Mouse (Mus musculus): Measurements from ENCODE around the gene Nlrp4f. TPM values are rescaled to one million over a fixed set of nuclear protein-coding genes. Genes with fewer than 3 reads are reported as not detected.

Nlrp4f gene
- total and polyA plus RNA-seq, 3 experiments = 0.04 TPM; not detected in 2

GRCm38 (mm10) chr13:65240509-65241098 lies 34.8 kb upstream of the Nlrp4f start (continued):
- TF ChIP-seq ETS1 (IDR thresholded peaks at IDR 0.05; ENCODE audit: low read depth, low read length) = no peak
- TF ChIP-seq CHD1 (IDR thresholded peaks at IDR 0.05; ENCODE audit: low read depth, low read length) = no peak
- TF ChIP-seq POLR2AphosphoS2 (IDR thresholded peaks at IDR 0.05; ENCODE audit: low read length) = peak; percentile 87
- no peak for TF ChIP-seq ZC3H11A (IDR thresholded peaks at IDR 0.05; ENCODE audit: low read depth, low read length)
- TF ChIP-seq NELFE (IDR thresholded peaks at IDR 0.05; ENCODE audit: low read depth, low read length) = peak; percentile 81
- TF ChIP-seq SMC3 (IDR thresholded peaks at IDR 0.05; ENCODE audit: low read depth, low read length) = no peak
- TF ChIP-seq UBTF (IDR thresholded peaks at IDR 0.05; ENCODE audit: borderline replicate concordance, insufficient read depth, low read depth, low read length) = no peak
- TF ChIP-seq JUND (IDR thresholded peaks at IDR 0.05; ENCODE audit: low read depth, low read length) = no peak
- TF ChIP-seq MEF2A (IDR thresholded peaks at IDR 0.05; ENCODE audit: extremely low read depth, insufficient replicate concordance, low read depth, low read length, poor library complexity, severe bottlenecking) = 0 out of 2 replicates have a peak, but pooled peaks have one; percentile 13
- no peak for TF ChIP-seq TAL1 (IDR thresholded peaks at IDR 0.05; ENCODE audit: low read length)

- Histone ChIP-seq H3K4me3 (ENCODE audit: control insufficient read depth in 1 of 2, insufficient read depth in 1 of 2, low read depth in 2 of 2, low read length in 2 of 2) (no peak overlapping the region), H3K9ac (ENCODE audit: control insufficient read depth, low read depth, low read length, poor library complexity, severe bottlenecking) (no peak overlapping the region), H3K27me3 (ENCODE audit: control insufficient read depth in 1 of 2, insufficient read depth in 2 of 2, low read length in 2 of 2) (no peaks in the 10 kb centered on the region), H3K9me3 (replicated peaks; ENCODE audit: insufficient read depth, low read length) (no peaks in the 10 kb centered on the region), H3K27ac (ENCODE audit: control insufficient read depth, low read depth, low read length) (no peak overlapping the region), H3K36me3 (ENCODE audit: control insufficient read depth in 1 of 2, insufficient read depth in 2 of 2, low read length in 2 of 2) (no peaks in the 10 kb centered on the region), H3K79me2 (ENCODE audit: control insufficient read depth, insufficient read depth, low read length, poor library complexity) (peaks cover 8% of the 10 kb centered on the region), H3K4me1 (ENCODE audit: control insufficient read depth in 1 of 2, insufficient read depth in 2 of 2, low read length in 2 of 2) (peaks cover 0 to 4% of the 10 kb centered on the region in 2 experiments; a peak in 2 of 4 replicates)
- TF ChIP-seq CHD1 (IDR thresholded peaks at IDR 0.05; ENCODE audit: low read depth, low read length) = no peak
- no peak for TF ChIP-seq USF1 (IDR thresholded peaks at IDR 0.05; ENCODE audit: low read depth, low read length)
- no peak for TF ChIP-seq ZMIZ1 (IDR thresholded peaks at IDR 0.05; ENCODE audit: low read depth, low read length)
- no peak for TF ChIP-seq HCFC1 (IDR thresholded peaks at IDR 0.05; ENCODE audit: low read depth, low read length)
- no peak for TF ChIP-seq E2F4 (IDR thresholded peaks at IDR 0.05; ENCODE audit: borderline replicate concordance, low read depth, low read length)
- no peak for TF ChIP-seq ELF1 (IDR thresholded peaks at IDR 0.05; ENCODE audit: low read depth, low read length)
- TF ChIP-seq BHLHE40 (IDR thresholded peaks at IDR 0.05; ENCODE audit: borderline replicate concordance, low read depth, low read length) = no peak
- TF ChIP-seq MEF2A (IDR thresholded peaks at IDR 0.05; ENCODE audit: extremely low read depth, insufficient replicate concordance, low read depth, low read length, poor library complexity, severe bottlenecking) = no peak
- no peak for TF ChIP-seq ZNF384 (IDR thresholded peaks at IDR 0.05; ENCODE audit: low read depth, low read length)
- no peak for TF ChIP-seq USF2 (IDR thresholded peaks at IDR 0.05; ENCODE audit: borderline replicate concordance in 1 of 2, insufficient read depth in 1 of 2, low read depth in 1 of 2, low read length in 2 of 2)
- no peak for TF ChIP-seq MAX (IDR thresholded peaks at IDR 0.05; ENCODE audit: low read length)
- no peak for TF ChIP-seq POLR2AphosphoS5 (IDR thresholded peaks at IDR 0.05; ENCODE audit: borderline replicate concordance, low read depth, low read length)
- TF ChIP-seq NRF1 (IDR thresholded peaks at IDR 0.05; ENCODE audit: insufficient read depth, low read depth, low read length, poor library complexity, severe bottlenecking) = no peak
- no peak for TF ChIP-seq ETS1 (IDR thresholded peaks at IDR 0.05; ENCODE audit: low read depth, low read length)
- TF ChIP-seq GATA1 (IDR thresholded peaks at IDR 0.05; ENCODE audit: low read depth, low read length) = no peak
- TF ChIP-seq MYC (IDR thresholded peaks at IDR 0.05; ENCODE audit: low read depth, low read length) = no peak
- no peak for TF ChIP-seq RAD21 (IDR thresholded peaks at IDR 0.05; ENCODE audit: low read depth, low read length)
- TF ChIP-seq MXI1 (IDR thresholded peaks at IDR 0.05; ENCODE audit: low read depth, low read length) = no peak
- no peak for DNase-seq (ENCODE audit: low read depth, low spot score)
Observed at GRCm38 (mm10) chr13:65237211-65237610, 31.4 kb upstream of the Nlrp4f start.

All from MEL (cell line).